Mouse (Mus musculus): ENCODE measurements around the gene Mau2.
"Not testable (repeated sequence)": the region's sequence is repeated elsewhere in the genome, so short reads cannot be mapped to it uniquely, and the experiment has no call there.

Mau2 gene

DNA sequence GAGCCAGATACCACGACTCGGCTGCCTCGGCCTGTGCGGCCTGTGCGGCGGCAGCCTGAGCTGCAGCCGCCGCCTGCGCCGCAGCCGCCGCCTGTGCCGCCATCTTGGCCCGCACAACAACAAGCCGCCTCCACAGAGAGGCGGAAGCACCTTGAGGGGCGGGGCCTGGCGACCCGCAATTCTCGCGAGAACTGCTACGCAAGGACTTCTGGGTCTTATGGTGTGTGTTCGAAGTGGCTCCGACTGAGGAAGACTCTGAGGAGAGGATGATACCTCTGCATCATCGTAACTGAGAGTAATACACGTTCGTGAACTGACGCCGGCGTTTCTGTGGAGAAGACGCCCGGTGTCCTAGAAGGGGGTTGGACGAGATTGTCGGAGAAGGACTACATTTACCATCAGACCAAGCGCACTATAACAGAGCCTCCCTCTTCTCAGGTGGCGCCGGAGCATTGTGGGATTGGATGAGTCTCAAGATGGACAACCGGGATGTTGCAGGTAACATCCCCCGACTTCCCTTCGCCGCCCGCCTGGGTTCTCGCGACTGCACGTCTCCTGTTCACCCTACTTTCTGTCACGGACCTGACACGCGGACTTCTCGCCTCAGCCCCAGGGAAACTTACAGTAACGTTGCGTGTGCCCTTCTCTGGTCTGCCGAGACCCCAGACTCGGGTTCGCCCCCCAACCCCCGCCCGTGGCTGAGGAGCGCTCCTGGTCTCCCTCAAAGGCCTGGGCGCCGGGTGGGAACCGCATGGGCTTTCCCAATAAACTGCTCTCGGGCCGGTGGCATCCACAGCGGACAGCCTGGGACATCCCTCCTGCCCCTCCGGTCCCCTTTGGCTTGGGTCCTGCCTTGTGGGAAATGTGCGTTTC is at the start of gene Mau2, which contains the start of gene Sugp1:
Gene Mau2 (minus strand): TSS at position 152 of the 873 bp plus-strand sequence.
Gene Sugp1 (plus strand): TSS at position 231 of the 873 bp plus-strand sequence.
- DNase-seq (ENCODE audit: low spot score): peak; percentile 91

DNA sequence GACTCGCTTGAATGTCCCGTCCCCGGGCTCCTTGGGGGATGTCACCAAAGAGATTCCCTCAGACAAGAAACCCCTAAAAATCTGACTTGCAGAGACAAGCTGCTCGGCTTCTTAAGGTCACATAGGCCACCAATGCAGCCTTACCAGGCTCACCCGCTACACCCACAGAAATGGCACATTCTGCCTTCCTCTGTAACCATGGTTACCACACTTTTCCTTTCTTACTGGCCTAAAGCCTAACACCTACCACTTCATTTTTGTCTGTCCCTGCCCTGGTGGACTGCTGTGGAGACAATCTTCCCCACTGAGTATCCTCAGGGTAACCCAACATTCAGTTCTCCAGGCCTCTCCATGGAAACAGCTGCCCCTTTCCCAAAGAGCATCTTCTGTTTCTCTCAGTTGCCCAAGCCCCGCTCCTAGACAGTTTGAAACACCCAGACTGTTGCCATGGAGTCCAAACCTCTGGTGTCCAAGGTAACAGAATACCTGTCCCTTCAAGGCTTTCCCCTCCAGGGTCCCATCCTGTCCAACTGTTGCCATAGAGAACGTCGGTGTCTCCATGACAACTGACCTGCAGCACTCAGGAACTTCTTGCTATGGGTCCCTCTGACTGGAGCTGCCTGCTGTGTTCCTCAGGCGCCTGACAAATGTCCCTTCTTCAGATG is 46.9 kb upstream of the Mau2 start:
- no peak for DNase-seq (ENCODE audit: low spot score)

DNA sequence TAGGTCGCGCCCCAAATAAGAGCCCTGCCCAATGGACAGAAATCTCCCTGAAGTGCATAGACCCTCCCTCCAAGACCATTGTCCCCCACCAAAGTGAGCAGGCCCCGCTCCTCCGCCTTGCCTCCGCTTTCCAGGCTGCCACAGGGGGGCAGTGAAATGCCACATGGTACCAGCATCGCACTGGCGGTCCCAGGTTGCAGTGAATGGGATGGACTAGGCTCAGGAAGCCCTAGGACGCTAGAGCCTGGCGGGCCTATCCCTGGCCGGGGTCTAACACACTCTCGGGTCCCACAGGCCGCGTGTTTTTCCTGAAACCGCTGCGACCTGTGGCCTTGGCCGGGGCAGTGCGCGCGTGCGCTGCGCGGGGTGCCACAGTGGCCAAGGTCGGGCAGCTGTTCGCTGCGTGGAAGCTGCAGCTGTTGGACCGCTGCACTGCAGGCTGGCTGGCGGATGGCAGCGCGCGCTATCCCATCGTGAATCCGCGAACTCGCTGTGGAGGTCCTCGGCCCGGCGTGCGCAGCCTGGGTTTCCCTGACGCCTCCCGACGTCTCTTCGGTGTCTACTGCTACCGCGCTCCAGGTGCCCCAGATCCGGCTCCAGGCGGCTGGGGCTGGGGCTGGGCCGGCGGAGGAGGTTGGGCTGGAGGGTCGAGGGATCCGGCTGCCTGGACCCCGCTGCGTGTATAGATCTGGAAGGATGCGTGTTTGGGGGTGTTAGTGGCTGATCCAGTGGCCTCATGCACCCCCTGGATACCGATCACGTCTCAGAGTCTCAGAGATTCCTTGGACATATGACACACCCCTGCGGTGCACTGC is 45.5 kb upstream of the Mau2 start:
- no peak for DNase-seq (ENCODE audit: low spot score)

DNA sequence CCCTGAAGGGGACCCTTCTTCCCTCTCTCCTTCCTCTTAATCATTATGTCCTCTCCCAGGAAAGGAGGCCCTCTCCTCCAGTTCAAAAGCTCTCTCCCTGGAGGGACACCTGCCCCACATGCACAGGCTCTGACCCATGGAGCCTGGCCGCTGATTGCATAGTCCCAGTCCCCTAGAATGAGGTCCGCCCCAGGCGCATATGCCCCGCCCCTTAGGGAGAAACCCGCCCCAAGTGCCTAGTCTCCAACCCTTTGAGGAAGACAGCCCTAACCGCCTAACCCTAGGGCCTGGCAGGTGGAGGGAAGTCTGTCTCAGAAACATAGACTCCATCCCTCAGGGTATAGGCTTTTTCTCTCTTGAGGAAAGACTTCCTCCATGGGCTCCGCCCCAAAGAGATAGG is 44.7 kb upstream of the Mau2 start:
- no peak for DNase-seq (ENCODE audit: low spot score)

DNA sequence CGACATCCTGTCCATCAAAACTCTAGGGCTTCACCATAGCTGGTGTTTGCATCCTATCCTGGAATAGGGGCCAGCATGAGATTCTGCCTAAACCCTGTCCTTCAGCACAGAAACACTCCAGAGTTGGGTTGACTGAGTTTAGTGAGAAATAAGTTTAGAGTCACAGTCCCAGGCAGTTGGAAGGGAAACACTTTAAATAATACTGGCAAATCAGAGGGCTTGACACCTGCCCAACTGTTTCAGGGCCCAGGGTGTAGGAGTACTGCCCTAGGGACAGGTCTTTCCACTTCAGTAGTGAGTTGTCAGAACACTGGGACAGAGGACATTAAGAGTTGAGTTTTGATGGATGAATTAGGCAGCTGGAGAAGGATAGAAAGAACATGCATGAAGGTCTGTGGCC is 43.6 kb upstream of the Mau2 start:
- no peak for DNase-seq (ENCODE audit: low spot score)

DNA sequence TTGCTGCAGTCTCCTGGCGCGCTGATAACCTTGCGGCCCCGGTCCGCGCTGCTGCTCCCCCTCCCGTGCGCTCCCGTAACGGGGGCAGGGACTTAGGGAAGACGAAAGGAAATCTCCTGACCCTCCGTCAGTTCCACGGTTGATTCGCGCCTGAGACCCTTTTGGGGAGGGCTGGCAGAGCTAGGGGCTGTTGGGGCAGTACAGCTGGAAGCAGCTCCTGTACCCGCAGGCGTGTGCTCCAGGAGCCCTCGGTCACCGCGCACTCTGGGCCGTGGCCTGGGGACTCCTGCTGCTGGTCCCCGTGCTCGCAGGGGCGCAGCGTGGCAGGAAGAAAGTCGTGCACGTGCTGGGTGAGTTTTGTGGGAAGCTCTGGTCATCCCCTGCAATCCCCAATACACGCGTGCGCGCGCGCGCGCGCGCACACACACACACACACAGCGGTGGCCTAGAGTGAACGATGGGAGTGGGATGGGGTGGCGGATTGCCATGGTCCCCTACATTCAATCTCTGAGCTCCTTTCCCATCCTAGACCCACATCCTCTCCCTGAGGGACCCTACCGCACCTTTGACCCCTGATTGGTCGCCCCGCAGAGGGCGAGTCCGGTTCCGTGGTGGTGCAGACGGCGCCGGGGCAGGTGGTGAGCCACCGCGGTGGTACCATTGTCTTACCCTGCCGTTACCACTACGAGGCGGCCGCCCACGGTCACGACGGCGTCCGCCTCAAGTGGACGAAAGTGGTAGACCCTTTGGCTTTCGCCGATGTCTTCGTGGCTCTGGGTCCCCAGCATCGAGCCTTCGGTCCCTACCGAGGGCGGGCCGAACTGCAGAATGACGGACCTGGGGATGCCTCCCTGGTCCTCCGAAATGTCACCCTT is 41.9 kb upstream of the Mau2 start:
- no peak for DNase-seq (ENCODE audit: low spot score)

DNA sequence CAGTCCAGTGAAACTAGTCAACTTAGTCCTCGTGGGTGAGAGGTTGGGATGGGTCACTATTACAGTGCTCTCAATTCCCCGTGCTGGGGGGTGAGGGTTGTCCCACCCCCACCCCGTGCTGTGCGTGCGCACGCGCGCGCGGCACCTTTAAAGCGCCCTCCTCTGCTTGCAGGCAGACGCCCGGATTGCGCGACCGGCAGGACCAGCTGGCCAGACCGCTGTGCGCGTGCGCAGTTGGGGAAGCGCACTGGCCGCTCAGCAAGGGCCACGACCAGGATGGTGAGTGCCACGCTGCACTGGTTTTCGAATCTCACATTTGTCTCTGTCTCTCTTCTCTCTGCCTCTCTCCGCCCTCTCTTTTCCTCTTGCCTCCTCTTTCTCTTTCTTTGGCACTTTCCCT is 40.8 kb upstream of the Mau2 start, which contains the start of gene Hapln4:
Gene Hapln4 (plus strand): TSS at position 173 of the 400 bp plus-strand sequence.
- no peak for DNase-seq (ENCODE audit: low spot score)

DNA sequence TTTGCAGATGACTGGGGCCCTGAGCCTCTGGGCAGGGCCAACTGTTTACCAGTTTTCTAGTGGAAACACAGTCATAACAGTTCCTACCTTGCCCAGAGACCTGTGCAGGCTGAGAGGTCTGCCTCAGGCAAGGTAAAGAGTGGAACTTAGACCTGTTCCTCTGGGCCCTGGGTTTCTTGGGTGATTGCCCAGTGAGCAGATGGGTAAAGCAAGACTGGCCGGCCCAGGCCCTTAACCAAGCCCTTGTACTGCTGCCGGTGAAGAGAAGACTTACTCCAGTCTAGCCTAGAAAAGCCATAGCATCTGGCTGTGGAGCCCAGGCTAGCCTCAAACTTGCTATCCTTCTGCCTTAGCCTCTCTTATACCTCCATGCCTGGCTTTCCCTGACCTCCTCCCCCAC is 39.4 kb upstream of the Mau2 start:
- DNase-seq (ENCODE audit: low spot score): no peak

DNA sequence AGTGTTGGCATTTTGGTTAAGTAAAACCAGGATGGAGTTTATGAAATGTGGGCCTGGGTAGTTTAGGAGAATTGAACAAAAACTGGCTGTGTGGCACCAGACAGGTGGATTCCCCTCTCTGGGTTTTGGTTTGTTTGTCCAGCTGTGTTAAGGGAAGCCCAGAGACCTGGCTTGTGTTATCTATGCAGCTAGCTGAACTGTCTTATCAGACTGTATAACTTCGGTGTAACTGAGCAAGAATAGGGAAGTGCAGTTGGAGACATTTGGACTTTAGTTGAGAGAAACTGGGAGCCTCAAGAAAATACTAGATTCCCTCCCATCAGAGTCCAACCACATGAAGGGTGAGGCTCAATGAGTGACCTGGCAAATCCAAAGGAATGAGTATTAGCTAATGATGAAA is 31.1 kb upstream of the Mau2 start:
- DNase-seq (ENCODE audit: low spot score): no peak

DNA sequence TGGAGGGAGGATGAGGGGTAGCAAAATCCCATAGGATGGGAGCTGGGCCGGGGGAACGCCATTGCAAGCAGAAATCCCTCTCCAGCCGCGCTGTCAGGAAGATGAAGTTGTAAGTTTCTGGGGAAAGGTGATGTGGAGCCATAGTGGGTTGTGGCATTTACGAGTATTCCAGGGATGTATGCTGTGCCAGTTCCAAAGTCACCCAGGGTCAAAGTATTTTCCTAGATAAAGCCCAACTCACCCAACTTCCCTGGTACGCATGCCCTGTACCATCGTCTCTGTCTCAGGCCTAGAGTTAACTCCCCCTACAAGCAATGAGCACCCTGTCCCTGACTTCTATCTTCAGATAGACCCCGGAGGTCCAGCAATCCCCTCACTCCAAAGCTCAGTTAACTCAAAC is 30.6 kb upstream of the Mau2 start:
- no peak for DNase-seq (ENCODE audit: low spot score)

DNA sequence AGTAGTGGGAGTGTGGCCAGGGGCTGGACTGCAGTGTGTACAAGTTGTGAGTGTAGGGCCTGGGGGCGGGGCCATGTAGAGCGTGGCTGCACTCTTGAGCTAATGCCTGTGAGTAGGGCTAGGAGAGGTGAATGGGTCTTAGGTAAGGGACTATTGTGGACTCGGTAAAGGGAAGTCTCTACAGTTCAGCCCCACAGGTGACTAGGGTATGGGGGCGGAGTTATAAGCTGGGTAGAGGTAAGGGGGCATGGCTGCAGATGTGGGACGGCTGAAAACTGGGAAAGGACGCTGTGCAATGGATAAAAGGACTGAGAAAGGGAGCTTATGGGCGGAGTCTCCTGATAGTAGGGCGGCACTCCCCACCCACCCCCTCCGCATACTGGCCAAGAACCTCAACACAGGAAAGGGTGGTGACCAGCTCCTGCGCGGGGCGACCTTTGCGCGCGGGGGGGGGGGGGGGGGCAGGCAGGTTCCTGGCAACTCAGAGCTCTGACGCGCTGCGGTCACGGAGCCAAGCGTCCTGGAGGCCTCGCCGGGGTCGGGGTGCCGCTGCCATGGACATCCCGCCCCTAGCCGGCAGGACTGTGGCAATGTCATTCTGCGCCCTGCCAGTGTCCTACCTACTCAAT is 30.0 kb upstream of the Mau2 start, which contains the start of gene Tm6sf2:
Gene Tm6sf2 (plus strand): TSS at position 484 of the 629 bp plus-strand sequence.
- peak; percentile 9 for DNase-seq (ENCODE audit: low spot score)

DNA sequence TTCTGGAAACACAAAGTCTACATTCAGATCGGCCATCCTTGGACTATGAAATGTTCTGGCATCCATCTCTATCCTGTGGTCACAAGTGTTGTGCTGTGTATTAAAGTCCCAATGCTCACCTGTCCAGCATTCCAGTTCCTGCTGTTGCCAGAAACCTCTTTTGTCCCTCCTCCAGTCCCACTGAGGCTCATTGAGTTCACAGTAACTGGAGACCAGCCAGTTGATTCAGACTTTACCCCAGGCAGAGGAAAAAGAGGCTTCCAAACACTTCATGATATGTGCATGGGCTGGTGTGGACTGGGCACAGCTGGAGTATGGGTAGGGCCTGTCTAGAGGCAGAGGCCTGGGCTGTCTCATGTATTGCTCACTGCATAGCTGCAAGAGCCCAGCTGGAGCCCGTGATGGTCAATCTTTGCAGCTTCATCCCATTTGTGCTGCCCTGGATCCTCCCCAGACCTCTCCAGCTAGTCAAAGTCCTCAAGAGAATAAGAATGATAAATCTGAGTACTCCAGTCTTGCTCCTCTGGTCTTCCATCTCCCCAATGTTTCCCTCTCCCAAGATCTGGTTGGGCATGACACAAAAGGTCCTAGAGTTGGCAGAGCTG is 29.4 kb upstream of the Mau2 start:
- DNase-seq (ENCODE audit: low spot score): no peak

DNA sequence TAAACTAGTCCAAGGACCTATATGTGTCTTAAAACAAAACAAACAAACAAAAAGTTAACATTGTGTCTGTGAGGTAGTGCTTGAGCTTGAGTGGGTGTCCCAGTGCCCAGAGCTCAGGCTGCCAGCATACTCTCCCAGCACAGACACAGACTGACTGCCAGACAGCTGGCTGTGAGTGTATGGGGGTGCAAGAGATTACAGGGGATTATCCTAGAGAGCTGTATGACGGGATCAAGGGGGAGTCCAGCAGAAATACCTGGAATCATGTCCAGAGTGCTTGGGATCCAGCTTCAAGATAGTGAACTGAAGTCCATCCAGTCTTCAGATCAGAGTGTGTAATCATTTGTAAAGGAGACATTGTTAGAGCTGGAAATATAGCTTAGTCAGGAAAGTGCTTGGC is 15.2 kb upstream of the Mau2 start:
- no peak for DNase-seq (ENCODE audit: low spot score)

DNA sequence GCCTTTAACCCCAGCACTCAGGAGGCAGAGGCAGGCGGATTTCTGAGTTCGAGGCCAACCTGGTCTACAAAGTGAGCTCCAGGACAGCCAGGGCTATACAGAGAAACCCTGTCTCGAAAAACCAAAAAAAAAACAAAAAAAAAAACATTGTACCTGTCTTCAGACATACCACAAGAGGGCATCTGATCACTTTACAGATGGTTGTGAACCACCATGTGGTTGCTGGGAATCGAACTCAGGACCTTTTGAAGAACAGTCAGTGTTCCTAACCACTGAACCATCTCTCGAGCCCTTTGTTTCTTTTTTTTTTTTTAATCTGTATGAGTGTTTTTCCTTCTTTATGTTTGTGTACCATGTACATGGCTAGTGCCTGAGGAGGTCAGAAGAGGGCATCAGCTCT is 7.9 kb upstream of the Mau2 start:
- not testable (repeated sequence) for DNase-seq (ENCODE audit: low spot score)

DNA sequence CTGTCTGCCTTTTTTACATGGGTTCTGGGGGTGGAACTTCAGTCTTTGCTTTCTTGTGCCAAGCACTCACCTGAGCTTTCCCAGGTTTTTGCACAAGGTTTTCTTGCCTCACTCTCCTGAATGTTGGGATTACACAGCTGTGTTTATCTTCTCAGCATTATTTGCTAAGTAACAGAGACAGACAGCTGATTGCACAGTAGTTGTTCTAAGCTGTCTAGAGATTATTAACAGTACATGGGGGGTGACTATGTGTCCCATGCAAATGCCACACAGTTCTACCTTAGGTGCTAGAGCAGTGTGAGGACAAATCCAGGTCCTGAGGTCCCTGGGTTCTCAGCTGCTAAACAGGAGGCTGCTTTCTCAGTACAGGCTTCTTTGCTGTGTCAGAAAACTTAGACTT is 7.1 kb upstream of the Mau2 start:
- DNase-seq (ENCODE audit: low spot score): no peak

DNA sequence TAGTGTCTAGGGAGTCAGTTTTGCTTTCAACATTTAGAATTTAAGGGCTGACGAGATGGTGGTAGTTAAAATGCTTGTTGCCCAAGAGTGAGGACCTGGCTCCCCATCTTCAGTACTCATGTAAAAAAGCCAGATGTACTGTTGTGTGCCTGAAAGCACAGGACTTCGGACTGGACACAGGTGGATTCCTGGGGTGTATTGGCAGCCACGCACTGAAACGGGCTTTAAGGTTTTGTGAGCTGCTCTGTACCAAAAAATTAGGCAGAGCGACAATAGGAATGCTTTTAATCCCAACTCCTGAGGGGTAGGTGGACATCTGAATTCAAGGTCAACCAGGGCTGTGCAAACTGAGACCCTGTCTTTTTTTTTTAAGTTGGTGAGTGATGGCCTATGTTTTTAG is 1.5 kb upstream of the Mau2 start:
- no peak for DNase-seq (ENCODE audit: low spot score)

DNA sequence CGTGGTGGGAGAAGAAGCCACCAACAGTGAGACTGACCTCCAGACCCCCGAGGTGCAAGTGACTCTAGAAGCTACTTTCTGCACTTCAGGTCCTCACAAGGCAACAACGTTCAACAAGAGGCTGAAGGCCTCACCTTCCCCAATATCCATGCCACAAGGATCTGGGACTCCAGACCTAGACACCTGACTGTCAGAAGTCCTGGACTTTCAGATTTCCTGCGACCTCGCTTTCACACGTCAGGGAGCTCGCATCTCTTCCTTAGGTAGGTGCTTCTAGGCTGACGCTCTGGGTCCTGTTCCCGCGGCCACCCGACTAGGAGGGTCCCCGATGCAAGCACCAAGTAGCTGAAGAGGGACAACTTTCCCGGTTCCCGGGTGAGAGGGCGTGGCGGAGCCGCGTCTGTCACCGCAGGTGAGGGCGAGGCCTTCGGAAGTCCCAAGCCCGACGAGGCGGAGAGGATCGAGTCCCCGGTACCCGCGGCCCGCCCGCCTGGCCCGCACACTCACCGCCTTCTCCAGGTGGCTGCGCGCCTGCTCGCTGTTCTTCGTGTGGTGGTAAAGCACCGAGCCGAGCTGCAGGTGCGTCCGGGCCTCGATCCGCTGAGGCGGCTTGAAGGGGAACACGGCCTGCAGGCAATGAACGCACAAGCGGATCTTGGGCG is 518 bp downstream of the Mau2 start:
- peak; percentile 19 for DNase-seq (ENCODE audit: low spot score)

DNA sequence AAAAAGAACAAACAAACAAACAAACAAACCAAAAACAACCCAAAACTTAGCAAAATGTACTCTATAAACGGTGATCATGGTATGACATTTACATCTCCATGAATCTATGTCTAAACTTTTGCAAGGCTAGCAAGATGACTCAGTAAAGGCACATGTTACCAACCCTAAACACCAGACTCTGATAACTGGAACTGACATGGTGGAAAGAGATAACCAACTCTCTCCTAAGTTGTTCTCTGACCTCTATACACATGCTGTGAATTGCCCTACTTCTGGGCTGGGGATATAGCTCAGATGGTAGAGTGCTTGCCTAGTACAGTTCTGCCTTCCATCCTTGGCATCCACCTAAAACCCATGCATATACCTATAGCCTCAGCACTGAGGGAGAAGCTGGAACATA is 4.5 kb downstream of the Mau2 start:
- DNase-seq (ENCODE audit: low spot score): no peak

DNA sequence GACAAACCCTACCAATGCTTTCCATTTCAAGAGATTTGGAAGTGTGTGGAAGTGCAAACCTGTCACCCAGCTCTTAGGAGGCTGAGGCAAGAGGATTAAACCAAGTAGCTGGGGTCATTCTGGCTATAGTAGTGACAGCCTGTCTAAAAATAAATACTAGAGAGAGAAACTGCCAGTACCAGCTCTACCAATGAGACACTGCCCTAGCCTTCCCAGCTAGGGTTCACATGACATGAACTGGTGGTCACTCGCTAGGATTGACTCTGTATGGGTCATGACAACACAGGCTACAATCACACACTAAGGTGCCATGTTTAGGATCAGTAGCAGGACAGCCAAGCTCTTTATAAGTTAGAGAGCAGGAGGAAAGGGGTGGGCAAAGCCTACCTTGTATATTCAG is 12.3 kb downstream of the Mau2 start:
- DNase-seq (ENCODE audit: low spot score): no peak

DNA sequence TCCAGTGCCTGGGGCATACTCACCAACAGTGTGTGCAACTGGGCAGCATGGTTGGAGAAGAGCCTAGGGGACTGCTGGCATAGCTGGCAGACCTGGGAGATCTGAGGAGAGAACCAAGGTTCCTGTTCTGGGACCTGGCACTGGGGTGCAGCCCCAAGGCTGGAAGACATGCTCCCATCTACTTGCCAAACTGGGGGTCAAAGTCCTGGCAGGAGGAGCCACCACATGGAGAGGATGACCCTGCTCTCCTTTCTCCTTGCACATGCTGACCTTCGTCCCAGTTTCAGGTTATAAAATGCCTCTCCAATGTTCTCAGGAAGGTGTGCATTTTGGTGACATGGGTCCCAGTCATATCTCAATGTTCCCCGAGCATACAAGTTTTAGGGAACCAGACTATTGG is 16.4 kb downstream of the Mau2 start:
- DNase-seq (ENCODE audit: low spot score): no peak

Measured in ovary, adult 18-20 months (tissue).